In genomic region chr6:55484224-55484623, GRCm38 (mm10) we compare ENCODE assay signal across 10 mouse cellular contexts. TPM values are rescaled to one million over a fixed set of nuclear protein-coding genes. Genes with fewer than 3 reads are reported as not detected.
A peak's percentile ranks its signal among the peaks of the same experiment; 100 is the strongest.
DNase-seq lines count a peak whose midpoint lies in the region; ATAC-seq and TF ChIP-seq lines count a peak whose summit lies in the region.
"Had no signal": no experiment of that assay in that cellular context is flagged by ENCODE, and none has a peak within 500 bp of the region (broad histone marks: within the 10 kb centered on the region; RNA-seq: fewer than 3 reads in every experiment).

No protein-coding gene starts in this region.

- no peak overlapping the region for H3K4me3 ChIP-seq in embryonic facial prominence, embryonic 14.5 days (ENCODE audit: low read depth, low read length)
- no peak overlapping the region for H3K4me3 ChIP-seq in hindbrain, embryonic 13.5 days
- no peak overlapping the region for H3K4me3 ChIP-seq in gastrocnemius, adult 2 months
- H3K4me3 ChIP-seq: embryonic facial prominence, embryonic 12.5 days had no signal

- WGBS in embryonic facial prominence, embryonic 14.5 days: 22% methylated on average over 4 of the region's 4 CpGs
- WGBS in hindbrain, embryonic 13.5 days: 11% methylated on average over 4 of the region's 4 CpGs

- no peak for ATAC-seq in embryonic facial prominence, embryonic 14.5 days (ENCODE audit: low read depth)
- peak; percentile 75 for ATAC-seq in hindbrain, embryonic 13.5 days (ENCODE audit: low FRiP score)

- 0 out of 2 replicates have a peak, but pooled peaks cover 5% of the 10 kb centered on the region for H3K4me1 ChIP-seq in embryonic facial prominence, embryonic 14.5 days (ENCODE audit: control insufficient read depth, insufficient read depth, low read length)
- H3K4me1 ChIP-seq in hindbrain, embryonic 13.5 days (replicated peaks): peaks cover 36% of the 10 kb centered on the region

- no peak overlapping the region for H3K27ac ChIP-seq in embryonic facial prominence, embryonic 14.5 days (replicated peaks; ENCODE audit: low read depth, low read length)
- peak overlapping the region; percentile 83 for H3K27ac ChIP-seq in hindbrain, embryonic 13.5 days
- no peak overlapping the region; the same call in 1 of the 2 replicates for H3K27ac ChIP-seq in gastrocnemius, adult 2 months
- H3K27ac ChIP-seq: embryonic facial prominence, embryonic 12.5 days had no signal

- DNase-seq in embryonic facial prominence, embryonic 14.5 days (ENCODE audit: low spot score): peak; percentile 41
- peak; percentile 64 to 84 for DNase-seq in left cerebral cortex, postnatal 25 days (ENCODE audit: low spot score in 2 of 2)
- peak; percentile 80 for DNase-seq in right cerebral cortex, adult 18-20 months
- DNase-seq in thymus, postnatal 0 days (ENCODE audit: low spot score): no peak
- DNase-seq in gastrocnemius, adult 2 months: no peak
- DNase-seq in cerebellum, postnatal 14 days: no peak
- DNase-seq in kidney, postnatal 36 days: no peak
- DNase-seq: kidney, postnatal 14 days had no signal

- H3K9ac ChIP-seq in embryonic facial prominence, embryonic 14.5 days (ENCODE audit: low read depth, low read length): no peak overlapping the region
- 0 out of 2 replicates have a peak overlapping the region, but pooled peaks have one; percentile 3 for H3K9ac ChIP-seq in hindbrain, embryonic 13.5 days
- H3K9ac ChIP-seq: embryonic facial prominence, embryonic 12.5 days had no signal

- intact Hi-C loops in left cerebral cortex, postnatal 25 days (cut with DNase I): no loop called here
- intact Hi-C loops in gastrocnemius, adult 2 months (cut with DNase I): no loop called here

- no peaks in the 10 kb centered on the region for H3K36me3 ChIP-seq in embryonic facial prominence, embryonic 14.5 days (ENCODE audit: control insufficient read depth, insufficient read depth, low read length)
- peaks cover 57% of the 10 kb centered on the region for H3K36me3 ChIP-seq in hindbrain, embryonic 13.5 days
- H3K36me3 ChIP-seq: embryonic facial prominence, embryonic 12.5 days had no signal

- no peak for TF ChIP-seq CTCF in gastrocnemius, adult 2 months (IDR thresholded peaks at IDR 0.05)

- H3K4me2 ChIP-seq in embryonic facial prominence, embryonic 14.5 days (ENCODE audit: low read depth, low read length): no peak overlapping the region
- peak overlapping the region; percentile 7; the same call in 1 of the 2 replicates for H3K4me2 ChIP-seq in hindbrain, embryonic 13.5 days
- H3K4me2 ChIP-seq: embryonic facial prominence, embryonic 12.5 days had no signal

- no peaks in the 10 kb centered on the region for H3K27me3 ChIP-seq in embryonic facial prominence, embryonic 14.5 days (replicated peaks; ENCODE audit: control insufficient read depth, insufficient read depth, low read length)
- no peaks in the 10 kb centered on the region for H3K27me3 ChIP-seq in hindbrain, embryonic 13.5 days
- H3K27me3 ChIP-seq: embryonic facial prominence, embryonic 12.5 days had no signal

- H3K9me3 ChIP-seq in embryonic facial prominence, embryonic 14.5 days (ENCODE audit: control insufficient read depth, low read length): no peaks in the 10 kb centered on the region
- H3K9me3 ChIP-seq in hindbrain, embryonic 13.5 days: no peaks in the 10 kb centered on the region
- H3K9me3 ChIP-seq: embryonic facial prominence, embryonic 12.5 days had no signal

RNA-seq across cellular contexts. Expression of gene Adcyap1r1, which starts 32.4 kb away (rescaled TPM):
- polyA plus RNA-seq in embryonic facial prominence, embryonic 14.5 days (2014; fragmentation: Nextera tagmentation; extraction: Ambion mirVana): 5.1 and 5.2 TPM in 2 replicates
- 45.4 and 51.0 TPM in 2 replicates for polyA plus RNA-seq in hindbrain, embryonic 13.5 days (2015; fragmentation: Nextera tagmentation; extraction: Ambion mirVana)
- 100 to 1,000 TPM; 108 to 116 TPM for total RNA-seq in left cerebral cortex, postnatal 25 days (2021)
- 0.40 and 0.44 TPM in 2 replicates for polyA plus RNA-seq in thymus, postnatal 0 days (2015; fragmentation: Nextera tagmentation; extraction: Ambion mirVana)
- total RNA-seq in gastrocnemius, adult 2 months (2021): under 1 TPM; 0.87 to 0.92 TPM

Comparison
In these comparisons a context has a peak if more than half of its experiments do, and no peak if none do; other contexts are left out.
1. DNase-seq: peak in embryonic facial prominence, embryonic 14.5 days (single experiment), left cerebral cortex, postnatal 25 days (2 of 2) and right cerebral cortex, adult 18-20 months (single experiment); none in thymus, postnatal 0 days (single experiment), gastrocnemius, adult 2 months (single experiment), cerebellum, postnatal 14 days (0 of 2) and kidney, postnatal 36 days (0 of 2).